Mouse (Mus musculus) kidney, adult 2 months (tissue): Measurements from ENCODE around the gene Stip1. TPM values are rescaled to one million over a fixed set of nuclear protein-coding genes. Genes with fewer than 3 reads are reported as not detected.

Experiments
- DNase-seq: peaks from one replicate; pipeline ENCODE4 v3.0.0; 2021
- H3K27ac ChIP-seq: fragments of 200-500 bp; 2 replicates; pipeline ENCODE4 v1.5.1; 2012; ENCODE audit warnings: low read depth, low read length, control low read depth, inconsistent platforms; ENCODE audit not compliant: insufficient read depth
- H3K27me3 ChIP-seq: fragments of 200-500 bp; replicated peaks from 2 replicates; pipeline ENCODE4 v1.6.1; 2012; ENCODE audit warnings: mild to moderate bottlenecking, moderate library complexity, low read length, inconsistent platforms; ENCODE audit not compliant: control insufficient read depth, insufficient read depth
- H3K36me3 ChIP-seq: fragments of 200-500 bp; 2 replicates; pipeline ENCODE4 v1.6.1; 2012; ENCODE audit warnings: mild to moderate bottlenecking, moderate library complexity, low read length, inconsistent platforms; ENCODE audit not compliant: control insufficient read depth, insufficient read depth
- H3K4me1 ChIP-seq: fragments of 200-500 bp; 2 replicates; pipeline ENCODE4 v1.6.1; 2011; ENCODE audit warnings: low read length; ENCODE audit not compliant: control insufficient read depth, insufficient read depth
- H3K4me3 ChIP-seq: fragments of 200-500 bp; 2 replicates; pipeline ENCODE4 v1.5.1; 2011; ENCODE audit warnings: mild to moderate bottlenecking, low read depth, low read length, control low read depth; ENCODE audit not compliant: insufficient read depth
- CTCF ChIP-seq: fragments of 200-500 bp; conservative IDR thresholded peaks from 2 replicates; pipeline ENCODE4 v1.5.1; 2011; ENCODE audit warnings: low read depth, mild to moderate bottlenecking, control low read depth, low read length, moderate library complexity, mixed read lengths; ENCODE audit not compliant: insufficient read depth, insufficient read length
- POLR2A ChIP-seq: fragments of 200-500 bp; IDR thresholded peaks from one replicate; pipeline ENCODE4 v1.6.1; 2011; ENCODE audit warnings: low read depth, low read length, control low read depth
- WGBS: fragments of 180-500 bp; shearing (Covaris S2); methylation state at CpG from one replicate; pipeline ENCODE4 v1.1.7; 2018; 5-methylcytosine and 5-hydroxymethylcytosine counted together
- polyA plus RNA-seq: library from polyadenylated mRNA; depleted of rRNA; stranded (reverse); fragments of >200 nt; gene quantifications from 2 replicates; pipeline ENCODE4 v1.2.3, GENCODE M21; 2012; rRNA removed

The Stip1 gene
- polyA plus RNA-seq, 1 experiment = 51.4 TPM

DNA sequence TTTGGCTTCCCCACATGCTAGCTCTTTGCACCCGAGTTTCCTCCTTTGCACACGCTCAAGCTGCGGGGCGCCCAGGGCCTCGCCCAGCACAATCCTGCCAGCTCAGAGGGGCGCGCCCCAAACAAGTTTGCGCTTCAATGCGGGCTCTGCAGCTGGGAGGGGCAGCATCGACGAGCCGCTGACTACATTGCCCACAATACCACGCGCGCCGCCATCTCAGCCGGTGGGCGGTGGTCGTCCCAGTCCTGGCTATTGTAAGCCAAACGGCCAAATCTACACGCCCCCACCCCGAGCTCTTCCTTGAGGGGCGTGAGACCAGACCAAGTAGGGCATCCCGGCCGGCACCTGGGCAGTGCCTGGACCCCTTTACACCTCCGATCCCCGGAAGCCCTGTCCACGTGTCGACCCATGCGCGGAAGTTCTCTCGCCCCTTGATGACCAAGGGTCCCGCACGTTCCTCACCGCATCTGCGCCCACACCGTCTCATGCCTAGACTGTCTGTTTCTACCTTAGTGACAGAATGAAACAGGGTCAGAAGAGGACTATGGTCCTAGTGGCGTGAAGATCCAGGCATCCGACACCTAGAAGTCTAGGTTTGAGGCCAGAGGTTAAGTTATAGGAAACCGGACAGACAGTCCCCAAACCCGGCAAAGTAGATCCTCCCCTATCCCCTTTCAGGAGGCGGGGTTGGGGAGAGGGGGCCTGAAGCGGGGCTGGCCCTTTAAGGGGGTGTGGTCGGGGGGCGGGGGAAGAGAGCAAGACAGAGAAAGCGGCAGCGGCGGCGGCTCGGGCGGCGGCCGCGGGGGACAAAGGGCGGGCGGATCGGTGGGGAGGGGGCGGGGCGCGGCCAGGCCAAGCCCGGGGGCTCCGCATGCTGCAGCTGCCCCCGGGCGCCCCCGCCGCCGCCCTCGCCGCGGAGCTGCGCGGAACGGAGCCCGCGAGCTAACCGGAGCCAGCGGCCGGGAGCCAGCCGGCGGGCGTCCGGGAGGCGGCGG is 65.3 kb downstream of the Stip1 start, which contains the start of gene Ppp1r14b:
Ppp1r14b (plus strand) TSS at position 758 of the 995 bp plus-strand sequence.
- TF ChIP-seq POLR2A (no peak), CTCF (no peak)
- peaks cover 19% of the 10 kb centered on the region; the same call in 1 of the 2 replicates for H3K4me1 ChIP-seq

DNA sequence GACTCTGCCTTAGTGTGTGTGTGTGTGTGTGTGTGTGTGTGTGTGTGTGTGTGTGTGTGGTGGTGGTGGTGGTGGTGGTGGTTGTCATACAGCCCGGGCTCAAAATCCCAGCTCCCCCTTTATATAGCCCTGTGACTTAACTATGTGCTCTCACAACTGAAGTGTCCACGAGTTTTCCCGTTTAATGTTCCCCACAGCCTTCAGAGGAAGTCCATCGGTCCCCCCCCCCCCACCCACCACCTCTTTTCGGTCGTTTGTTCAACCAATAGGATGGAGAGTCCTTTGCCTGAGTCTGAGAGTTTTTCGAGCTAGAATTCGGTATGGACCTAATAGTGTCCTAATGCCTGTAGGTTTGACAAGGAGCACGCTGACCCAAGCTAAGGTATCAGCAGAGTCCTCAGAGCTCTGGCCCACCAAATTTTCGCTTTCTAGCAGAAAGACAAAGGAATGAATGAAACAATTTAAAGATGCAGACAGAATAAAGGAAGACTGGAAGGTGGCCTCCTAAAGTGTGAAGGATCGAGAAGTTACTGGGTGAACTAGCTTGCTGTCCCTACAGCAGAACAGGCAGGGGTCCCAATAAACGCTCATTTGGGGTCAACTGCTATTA is 66.1 kb downstream of the Stip1 start:
- peaks cover 16% of the 10 kb centered on the region; the same call in 1 of the 2 replicates for H3K4me1 ChIP-seq
- no peaks in the 10 kb centered on the region for H3K27me3 ChIP-seq
- DNase-seq = no peak
- H3K36me3 ChIP-seq = no peaks in the 10 kb centered on the region
- TF ChIP-seq POLR2A = no peak
- TF ChIP-seq CTCF = no peak
- H3K4me3 ChIP-seq = no peak overlapping the region
- H3K27ac ChIP-seq = no peak overlapping the region
- whole genome bisulfite sequencing = 38% methylated on average over 12 of the region's 12 CpGs

More for the DNA sequence above, 65.3 kb downstream of the Stip1 start, which contains the start of gene Ppp1r14b:
- H3K27ac ChIP-seq = peak within 1 kb of the TSS; percentile 77
- no peaks in the 10 kb centered on the region for H3K36me3 ChIP-seq
- H3K4me3 ChIP-seq = peak within 1 kb of the TSS; percentile 84
- no peaks in the 10 kb centered on the region for H3K27me3 ChIP-seq
- peak; percentile 80 for DNase-seq
- 1% methylated on average over 82 of the region's 84 CpGs for WGBS

DNA sequence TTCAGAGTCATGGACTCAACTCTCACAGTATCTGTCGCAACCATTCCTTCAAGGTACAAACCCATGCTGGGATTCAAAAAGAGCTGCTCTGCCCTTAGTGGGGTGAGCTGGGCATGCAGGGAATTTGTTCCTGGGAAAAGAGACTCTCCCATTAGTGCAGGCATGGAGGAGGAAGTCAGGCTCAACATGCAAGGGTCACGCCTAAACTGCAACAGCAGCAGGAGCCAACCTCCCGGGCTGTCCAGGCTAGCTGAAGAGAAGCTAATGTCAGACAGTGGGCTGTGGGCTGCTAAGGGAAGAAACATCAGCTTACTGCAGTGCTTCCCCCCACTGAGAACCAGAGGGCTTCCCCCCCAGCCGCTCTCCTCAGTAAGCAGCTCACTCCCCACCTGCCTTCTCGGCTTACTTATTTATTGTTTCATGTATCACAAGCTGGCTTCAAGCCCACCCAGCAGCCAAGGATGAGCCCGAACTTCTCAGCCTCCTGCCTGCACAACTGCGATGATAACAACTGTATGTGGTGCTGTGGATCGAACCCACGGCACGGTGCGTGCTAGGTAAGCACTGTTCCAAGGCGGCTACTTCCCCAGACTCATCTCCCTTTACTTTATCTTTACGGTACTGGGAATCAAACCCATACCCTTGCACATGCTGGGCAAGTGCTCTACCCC is 67.4 kb downstream of the Stip1 start:
- no peak for DNase-seq
- Histone ChIP-seq H3K36me3 (no peaks in the 10 kb centered on the region), H3K4me3 (no peak overlapping the region), H3K27me3 (no peaks in the 10 kb centered on the region), H3K27ac (no peak overlapping the region), H3K4me1 (peaks cover 16% of the 10 kb centered on the region; the same call in 1 of the 2 replicates)
- 84% methylated on average over 13 of the region's 13 CpGs for WGBS
- TF ChIP-seq CTCF = no peak
- TF ChIP-seq POLR2A = no peak

DNA sequence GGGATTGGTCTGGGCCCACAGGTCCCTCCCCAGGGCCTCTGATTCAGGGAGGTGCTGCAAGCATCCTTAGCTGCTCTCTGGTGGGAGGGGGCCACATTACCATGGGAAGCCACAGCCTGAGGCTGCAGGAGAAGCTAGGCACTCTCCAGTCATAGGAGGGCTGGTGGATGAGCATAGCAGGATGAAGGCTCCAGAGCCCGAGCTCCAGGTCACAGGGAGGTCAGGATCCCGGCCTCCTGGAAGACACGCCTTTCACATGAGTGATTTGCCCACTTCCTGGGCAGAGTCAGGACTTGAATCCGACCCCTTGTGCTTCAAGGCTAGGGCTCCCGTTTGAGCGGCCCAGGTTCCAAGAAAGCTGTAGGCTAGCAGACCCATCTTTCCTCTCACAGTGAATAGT is 68.1 kb downstream of the Stip1 start:
- Histone ChIP-seq H3K27ac (no peak overlapping the region), H3K36me3 (no peaks in the 10 kb centered on the region), H3K4me3 (no peak overlapping the region), H3K4me1 (peaks cover 14% of the 10 kb centered on the region; the same call in 1 of the 2 replicates), H3K27me3 (no peaks in the 10 kb centered on the region)
- TF ChIP-seq CTCF (no peak), POLR2A (no peak)
- WGBS = 40% methylated on average over 6 of the region's 6 CpGs
- no peak for DNase-seq

Other genes starting within 250 kb of the Stip1 start
- 19.9 and 22.8 TPM in 2 replicates for gene Rps6ka4, start 199.3 kb downstream of the Stip1 start, polyA plus RNA-seq
- gene Ccdc88b, start 181.8 kb downstream of the Stip1 start, polyA plus RNA-seq = 2.1 and 2.2 TPM in 2 replicates
- gene Trmt112, start 130.3 kb downstream of the Stip1 start, polyA plus RNA-seq = 133 and 146 TPM in 2 replicates
- gene Prdx5, start 129.9 kb downstream of the Stip1 start, polyA plus RNA-seq = 1,575 and 2,285 TPM in 2 replicates
- gene Esrra, start 118.2 kb downstream of the Stip1 start, polyA plus RNA-seq = 134 and 155 TPM in 2 replicates
- gene Catsperz, start 114.6 kb downstream of the Stip1 start, polyA plus RNA-seq = 0.44 and 0.99 TPM in 2 replicates
- 0.07 and 0.08 TPM in 2 replicates for gene Kcnk4, start 105.5 kb downstream of the Stip1 start, polyA plus RNA-seq
- gene Bad, start 98.1 kb downstream of the Stip1 start, polyA plus RNA-seq = 75.4 and 83.1 TPM in 2 replicates
- gene Gpr137, start 97.5 kb downstream of the Stip1 start, polyA plus RNA-seq = 78.4 and 91.7 TPM in 2 replicates
- 48.7 and 55.3 TPM in 2 replicates for gene Ppp1r14b, start 65.0 kb downstream of the Stip1 start, polyA plus RNA-seq
- 40.2 and 53.7 TPM in 2 replicates for gene Plcb3, start 63.5 kb downstream of the Stip1 start, polyA plus RNA-seq
- 96.3 and 136 TPM in 2 replicates for gene Fkbp2, start 59.5 kb downstream of the Stip1 start, polyA plus RNA-seq
- gene Vegfb, start 52.3 kb downstream of the Stip1 start, polyA plus RNA-seq = 82.9 and 83.0 TPM in 2 replicates
- gene Dnajc4, start 47.4 kb downstream of the Stip1 start, polyA plus RNA-seq = 48.8 and 50.1 TPM in 2 replicates
- 58.3 and 63.4 TPM in 2 replicates for gene Nudt22, start 43.9 kb downstream of the Stip1 start, polyA plus RNA-seq
- 19.3 and 22.5 TPM in 2 replicates for gene Trpt1, start 43.8 kb downstream of the Stip1 start, polyA plus RNA-seq
- 5.2 and 9.2 TPM in 2 replicates for gene Fermt3, start 20.5 kb downstream of the Stip1 start, polyA plus RNA-seq
- gene Macrod1, start 16.8 kb upstream of the Stip1 start, polyA plus RNA-seq = 61.7 and 67.2 TPM in 2 replicates
- gene Flrt1, start 65.8 kb upstream of the Stip1 start, polyA plus RNA-seq = 23.1 and 25.1 TPM in 2 replicates
- gene Otub1, start 166.3 kb upstream of the Stip1 start, polyA plus RNA-seq = 122 and 126 TPM in 2 replicates
- 3,607 and 3,750 TPM in 2 replicates for gene Cox8a, start 177.6 kb upstream of the Stip1 start, polyA plus RNA-seq
- 23.7 and 26.2 TPM in 2 replicates for gene Naa40, start 201.2 kb upstream of the Stip1 start, polyA plus RNA-seq
- 1.5 and 1.8 TPM in 2 replicates for gene Rcor2, start 227.4 kb upstream of the Stip1 start, polyA plus RNA-seq